Mouse (Mus musculus) MEL (cell line): Measurements from ENCODE around the gene Gla.

Source experiments
- CTCF ChIP-seq, 3 experiments: IDR thresholded peaks in 2 of 3; conservative IDR thresholded peaks in 1 of 3; 2 replicates each; pipeline ENCODE4 v1.5.1; 2011 to 2012; ENCODE audit warnings: low read length in 3 of 3, low read depth in 2 of 3, mild to moderate bottlenecking in 2 of 3, improper control_type of control experiment in 1 of 3, inconsistent platforms in 1 of 3, mixed read lengths in 1 of 3, moderate library complexity in 1 of 3; ENCODE audit not compliant: control insufficient read depth in 1 of 3, insufficient read depth in 1 of 3, poor library complexity in 1 of 3, severe bottlenecking in 1 of 3
- MEF2A ChIP-seq: IDR thresholded peaks from 2 replicates; pipeline ENCODE4 v1.6.1; 2014; ENCODE audit warnings: low read depth, mild to moderate bottlenecking, inconsistent platforms, low read length, improper control_type of control experiment; ENCODE audit not compliant: poor library complexity, insufficient replicate concordance, severe bottlenecking; ENCODE audit errors: extremely low read depth
- NRF1 ChIP-seq: IDR thresholded peaks from 2 replicates; pipeline ENCODE4 v1.6.1; 2014; ENCODE audit warnings: low read depth, mild to moderate bottlenecking, inconsistent platforms, low read length, improper control_type of control experiment, moderate library complexity; ENCODE audit not compliant: poor library complexity, insufficient read depth, severe bottlenecking
- USF2 ChIP-seq, 2 experiments: IDR thresholded peaks; 2 replicates each; pipeline ENCODE4 v1.6.1; 2011 to 2012; ENCODE audit warnings: improper control_type of control experiment in 2 of 2, low read length in 2 of 2, borderline replicate concordance in 1 of 2, inconsistent platforms in 1 of 2, low read depth in 1 of 2, mild to moderate bottlenecking in 1 of 2; ENCODE audit not compliant: insufficient read depth in 1 of 2

GRCm38 (mm10) chrX:134588997-134589396, 11.9 kb downstream of the Gla start:
- no peak for TF ChIP-seq USF2 (IDR thresholded peaks at IDR 0.05; ENCODE audit: borderline replicate concordance in 1 of 2, insufficient read depth in 1 of 2, low read depth in 1 of 2, low read length in 2 of 2)
- TF ChIP-seq CTCF (IDR thresholded peaks at IDR 0.05 in 2 of 3, conservative IDR thresholded peaks at IDR 0.05 in 1 of 3; ENCODE audit: control insufficient read depth in 1 of 3, insufficient read depth in 1 of 3, low read depth in 2 of 3, low read length in 3 of 3, poor library complexity in 1 of 3, severe bottlenecking in 1 of 3) = no peak
- no peak for TF ChIP-seq NRF1
- TF ChIP-seq MEF2A = no peak
